Mouse (Mus musculus) kidney, postnatal 14 days (tissue): ENCODE data around the gene Mgmt.

Source experiments
- DNase-seq: peaks from one replicate; pipeline ENCODE4 v3.0.0; 2022; ENCODE audit warnings: mixed read lengths

Mgmt gene

GRCm38 (mm10) chr7:137065408-137065807 lies 171.0 kb downstream of the Mgmt start:
- DNase-seq, result no peak

- DNase-seq, result no peak
These were observed 171.8 kb downstream of the Mgmt start for GRCm38 (mm10) chr7:137066211-137066610.

- DNase-seq, result no peak
These were observed 172.6 kb downstream of the Mgmt start for GRCm38 (mm10) chr7:137066997-137067396.

GRCm38 (mm10) chr7:137067758-137068157 lies 173.3 kb downstream of the Mgmt start:
- DNase-seq, result no peak

- no peak for DNase-seq
These were observed 174.4 kb downstream of the Mgmt start for GRCm38 (mm10) chr7:137068796-137069195.

GRCm38 (mm10) chr7:137069768-137070167 lies 175.4 kb downstream of the Mgmt start:
- no peak for DNase-seq

- DNase-seq, result no peak
These were observed 176.9 kb downstream of the Mgmt start for GRCm38 (mm10) chr7:137071346-137071745.

GRCm38 (mm10) chr7:137073878-137074277 lies 179.5 kb downstream of the Mgmt start:
- no peak for DNase-seq

- DNase-seq, result no peak
These were observed 179.9 kb downstream of the Mgmt start for GRCm38 (mm10) chr7:137074324-137074723.

GRCm38 (mm10) chr7:137075301-137075700 lies 180.9 kb downstream of the Mgmt start:
- DNase-seq, result no peak

GRCm38 (mm10) chr7:137080171-137080570 lies 185.8 kb downstream of the Mgmt start:
- DNase-seq, result no peak

GRCm38 (mm10) chr7:137082171-137082570 lies 187.8 kb downstream of the Mgmt start:
- no peak for DNase-seq

GRCm38 (mm10) chr7:137084651-137085050 lies 190.2 kb downstream of the Mgmt start:
- DNase-seq, result no peak

- DNase-seq, result peak; percentile 90
These were observed 191.7 kb downstream of the Mgmt start for GRCm38 (mm10) chr7:137085969-137086606.

- no peak for DNase-seq
These were observed 192.7 kb downstream of the Mgmt start for GRCm38 (mm10) chr7:137087136-137087535.

- no peak for DNase-seq
These were observed 193.7 kb downstream of the Mgmt start for GRCm38 (mm10) chr7:137088141-137088540.

- no peak for DNase-seq
These were observed 200.1 kb downstream of the Mgmt start for GRCm38 (mm10) chr7:137094551-137094950.

GRCm38 (mm10) chr7:137095702-137096101 lies 201.3 kb downstream of the Mgmt start:
- DNase-seq, result no peak

- DNase-seq, result no peak
These were observed 205.4 kb downstream of the Mgmt start for GRCm38 (mm10) chr7:137099766-137100165.

- DNase-seq, result no peak
These were observed 208.3 kb downstream of the Mgmt start for GRCm38 (mm10) chr7:137102606-137103195.

- DNase-seq, result no peak
These were observed 217.7 kb downstream of the Mgmt start for GRCm38 (mm10) chr7:137112101-137112500.

GRCm38 (mm10) chr7:137116246-137116645 lies 221.8 kb downstream of the Mgmt start:
- no peak for DNase-seq

- DNase-seq, result no peak
These were observed 226.9 kb downstream of the Mgmt start for GRCm38 (mm10) chr7:137121243-137121858.

GRCm38 (mm10) chr7:137128726-137129125 lies 234.3 kb downstream of the Mgmt start:
- DNase-seq, result no peak
